Mouse (Mus musculus) lung, postnatal 25 days (tissue): ENCODE measurements around the gene Tuft1.
"Not testable (repeated sequence)": the region's sequence is repeated elsewhere in the genome, so short reads cannot be mapped to it uniquely, and the experiment has no call there.

ENCODE experiments used
- DNase-seq: peaks from one replicate; pipeline ENCODE4 v3.0.0; 2022; ENCODE audit warnings: low spot score

Tuft1 gene

GRCm38 (mm10) chr3:94659142-94659748, 573 bp upstream of the Tuft1 start:
- DNase-seq, result peak; percentile 57

- DNase-seq, result not testable (repeated sequence)
Measured at GRCm38 (mm10) chr3:94657852-94658739, 576 bp downstream of the Tuft1 start.

DNA sequence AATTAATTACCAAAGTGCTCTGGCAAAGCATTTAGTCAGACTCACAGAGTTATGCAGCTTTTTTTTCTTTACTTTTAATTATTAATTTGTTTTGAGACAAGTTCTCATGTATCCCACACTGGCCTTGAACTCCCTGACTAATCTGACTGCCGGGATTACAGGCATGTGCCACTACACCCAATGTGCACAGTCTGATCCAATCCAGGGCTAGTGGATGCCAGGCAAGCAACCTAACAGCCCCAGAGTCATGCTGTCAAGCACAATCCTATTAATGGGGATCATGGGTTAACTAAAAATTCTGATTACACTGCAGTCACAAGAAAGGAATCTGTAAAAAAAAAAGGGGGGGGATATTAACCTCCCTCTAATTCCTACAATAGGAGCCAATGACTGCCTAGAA, 4.7 kb downstream of the Tuft1 start:
- DNase-seq, result not testable (repeated sequence)

DNA sequence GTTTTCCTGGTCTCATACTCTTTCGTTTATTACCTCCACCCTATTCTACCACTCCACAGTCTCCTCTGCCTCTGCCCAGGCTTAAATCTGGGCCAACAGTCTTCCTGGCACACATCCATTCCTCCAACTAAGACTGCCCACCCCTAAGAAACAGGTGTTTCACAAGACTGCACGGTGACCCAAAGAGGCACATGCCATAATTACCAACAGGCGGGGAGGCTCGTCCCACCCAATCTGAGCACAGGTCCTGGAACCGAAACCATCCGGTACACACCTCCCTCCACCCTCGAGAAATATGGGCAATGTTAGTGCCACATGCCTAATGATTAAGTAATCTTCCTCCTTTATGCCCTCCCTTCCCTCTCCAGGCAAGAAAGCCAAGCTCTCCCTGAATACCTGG, 8.3 kb downstream of the Tuft1 start:
- DNase-seq, result peak; percentile 90

DNA sequence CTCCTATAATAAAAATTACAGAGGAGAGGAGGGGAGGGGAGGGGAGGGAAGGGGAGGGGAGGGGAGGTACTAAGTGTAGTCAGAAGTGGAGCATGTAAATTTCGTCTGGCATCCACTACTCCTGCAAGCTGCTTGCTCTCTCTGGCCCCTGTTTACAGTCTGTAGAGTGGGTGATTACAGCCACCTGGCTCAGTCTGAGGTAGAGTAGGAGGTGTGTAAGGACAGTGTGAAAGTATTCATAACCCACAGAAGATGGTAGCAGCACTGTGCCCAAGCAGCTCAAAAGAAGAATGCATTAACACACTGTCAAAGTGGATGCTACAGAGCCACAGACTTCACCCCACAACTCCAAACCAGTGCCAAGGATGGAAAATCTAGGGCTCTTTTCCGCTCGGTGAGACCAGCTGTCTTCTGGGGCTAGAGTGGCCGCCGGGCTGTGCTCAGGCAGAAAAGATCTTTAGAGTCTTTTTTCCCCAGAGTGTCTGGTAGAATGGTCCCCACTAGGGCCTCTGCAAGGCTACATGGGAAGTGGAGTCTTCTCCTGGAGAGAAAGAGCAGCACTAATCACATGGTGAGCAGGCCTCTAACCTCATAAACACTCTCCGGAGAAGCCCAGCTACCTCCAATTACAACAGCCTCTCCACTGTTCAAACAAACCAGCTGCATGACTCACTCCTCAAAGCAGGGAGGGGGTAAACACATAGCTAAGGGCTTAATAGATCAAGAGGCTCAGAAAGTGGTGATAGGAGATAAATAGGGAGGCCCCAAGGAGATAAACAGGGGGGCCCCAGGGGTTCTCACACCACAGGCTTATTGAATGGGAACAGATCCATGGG, 9.7 kb downstream of the Tuft1 start:
- DNase-seq, result peak; percentile 86

- not testable (repeated sequence) for DNase-seq
Measured at GRCm38 (mm10) chr3:94642495-94643162, 16.0 kb downstream of the Tuft1 start, which contains the start of gene Gm10972. Gene Gm10972 (plus strand): TSS chr3:94643112.

DNA sequence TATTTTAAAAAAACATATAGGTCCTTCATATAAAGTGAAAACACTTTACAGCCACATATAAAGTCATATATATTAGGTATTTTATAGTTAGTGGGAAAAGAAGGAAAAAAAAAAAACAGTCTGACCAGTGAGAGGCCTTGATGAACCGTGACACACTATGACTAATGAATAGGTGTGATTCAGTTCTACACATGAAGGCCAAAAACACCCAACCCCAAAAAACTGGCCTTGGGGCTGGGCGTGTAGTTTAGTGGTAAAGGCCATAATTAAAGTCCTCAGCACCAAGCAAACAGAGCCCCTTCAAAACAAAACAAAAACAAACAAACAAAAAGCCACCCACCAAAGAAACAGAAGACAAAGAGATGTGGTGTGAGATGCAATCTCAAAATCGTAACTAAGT, 28.8 kb downstream of the Tuft1 start:
- DNase-seq, result no peak

DNA sequence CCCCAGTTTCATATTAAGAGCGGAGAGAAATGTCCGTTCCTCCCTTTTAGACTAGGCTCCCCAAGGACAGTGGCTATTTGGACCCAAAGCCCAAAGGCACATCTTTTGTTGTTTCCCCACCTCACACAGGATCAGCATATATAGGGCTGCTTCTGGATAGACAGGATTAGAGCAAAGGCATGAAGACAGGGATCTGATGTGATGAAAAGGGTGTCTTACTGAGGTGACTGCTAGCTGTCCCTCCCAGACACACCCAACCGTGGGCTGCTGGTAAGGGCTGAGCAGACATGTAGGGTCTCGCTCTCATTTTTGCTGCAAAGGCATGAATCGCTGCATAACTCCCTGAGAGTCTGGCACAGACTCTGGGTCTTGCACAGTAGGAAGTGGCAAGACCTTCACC, 30.0 kb downstream of the Tuft1 start:
- no peak for DNase-seq

DNA sequence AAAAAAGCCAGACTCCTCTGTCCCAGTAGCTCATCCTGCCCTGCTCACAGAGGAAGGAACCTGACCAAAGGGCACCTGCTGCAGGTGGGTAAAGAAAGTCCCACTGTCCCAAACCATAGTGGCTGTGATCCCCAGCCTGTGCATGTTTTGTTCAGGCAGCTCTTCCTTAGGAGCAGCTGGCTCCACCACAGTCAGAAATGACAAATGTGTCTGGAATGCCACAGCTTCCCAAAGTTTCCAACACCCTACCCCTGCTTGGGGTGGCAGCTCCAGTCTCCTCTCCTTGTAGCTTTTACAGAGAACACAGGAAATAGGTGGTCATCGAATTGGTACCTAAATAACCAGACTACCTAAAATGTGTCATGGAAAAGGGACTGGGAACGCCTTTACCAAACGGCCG, 34.4 kb downstream of the Tuft1 start:
- DNase-seq, result no peak

GRCm38 (mm10) chr3:94622550-94622949, 36.1 kb downstream of the Tuft1 start:
- DNase-seq, result no peak

DNA sequence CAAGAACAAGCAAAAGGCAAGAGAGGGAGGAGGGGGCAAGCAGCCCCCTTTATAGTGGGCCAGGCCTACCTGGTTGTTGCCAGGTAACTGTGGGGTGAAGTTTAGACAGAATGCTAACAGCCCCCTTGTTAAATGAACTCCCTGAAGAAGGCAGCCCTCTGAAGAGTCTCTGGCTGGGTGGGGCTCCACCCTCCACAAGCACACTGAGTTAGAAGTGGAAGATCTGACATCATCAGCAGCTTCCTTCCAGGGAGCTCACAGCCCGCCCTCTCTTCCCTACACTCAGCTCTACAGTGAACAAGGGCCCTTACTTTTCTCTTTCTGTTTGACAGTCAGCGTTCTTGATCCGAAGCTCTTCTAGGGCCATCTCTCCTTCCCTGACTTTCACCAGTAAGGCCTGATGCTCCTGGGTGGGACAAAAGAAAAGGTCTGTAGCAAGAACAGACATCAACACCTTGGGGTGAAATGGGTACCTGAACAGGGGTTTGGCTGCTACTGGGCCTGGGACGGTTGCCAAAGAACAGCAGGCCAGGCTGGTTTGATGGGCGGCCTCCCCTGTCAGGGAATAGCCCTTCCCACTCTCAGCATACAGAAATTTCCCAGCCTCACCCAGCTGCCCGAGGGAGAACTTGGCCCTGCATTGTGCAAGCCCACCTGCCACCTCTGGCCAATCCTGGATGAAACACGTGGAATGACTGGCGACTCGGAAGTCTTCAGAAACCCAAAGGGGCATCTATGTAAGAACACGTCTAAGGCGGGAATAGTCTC, 36.7 kb downstream of the Tuft1 start:
- peak; percentile 74 for DNase-seq

DNA sequence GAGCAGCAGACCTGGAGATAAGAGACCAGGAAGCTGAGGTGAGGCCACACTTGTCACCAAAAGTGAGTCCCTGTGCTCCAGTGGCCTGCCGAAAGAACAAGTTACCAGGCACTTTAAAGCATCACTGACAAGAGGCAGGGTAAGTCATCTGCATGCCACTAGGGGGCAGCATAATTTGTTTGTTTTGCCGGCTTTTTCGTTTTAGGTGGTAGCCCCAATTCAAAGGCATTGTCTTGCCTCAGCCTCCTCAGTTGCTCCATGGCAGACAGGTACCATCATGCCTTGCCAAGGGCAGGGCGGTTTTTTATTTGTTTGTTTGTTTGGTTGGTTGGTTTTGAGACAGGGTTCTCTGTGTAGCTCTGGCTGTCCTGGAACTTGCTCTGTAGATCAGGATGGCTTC, 42.0 kb downstream of the Tuft1 start:
- DNase-seq, result peak; percentile 50

- DNase-seq, result peak; percentile 51
Measured at GRCm38 (mm10) chr3:94613258-94613878, 45.3 kb downstream of the Tuft1 start.

DNA sequence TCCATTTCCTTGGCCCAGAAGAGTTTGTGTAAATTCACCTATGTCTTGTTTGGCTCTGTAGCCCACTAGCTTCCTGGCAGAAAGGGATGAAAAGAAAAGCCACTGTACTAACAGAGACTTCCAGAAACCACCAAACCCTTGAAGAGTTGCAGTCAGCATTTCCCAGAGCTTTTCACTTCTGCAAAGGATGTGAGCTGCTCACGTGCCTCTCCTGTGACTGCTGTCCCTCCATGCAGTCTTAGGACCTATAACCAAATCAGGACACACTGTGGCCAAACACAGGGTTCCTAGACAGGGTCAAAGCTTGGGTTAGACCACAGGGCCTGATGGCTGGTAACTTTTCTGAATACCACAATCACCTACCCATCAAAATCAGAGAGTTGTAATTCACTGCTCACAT, 46.4 kb downstream of the Tuft1 start:
- no peak for DNase-seq

GRCm38 (mm10) chr3:94611834-94612233, 46.8 kb downstream of the Tuft1 start:
- DNase-seq, result no peak

DNA sequence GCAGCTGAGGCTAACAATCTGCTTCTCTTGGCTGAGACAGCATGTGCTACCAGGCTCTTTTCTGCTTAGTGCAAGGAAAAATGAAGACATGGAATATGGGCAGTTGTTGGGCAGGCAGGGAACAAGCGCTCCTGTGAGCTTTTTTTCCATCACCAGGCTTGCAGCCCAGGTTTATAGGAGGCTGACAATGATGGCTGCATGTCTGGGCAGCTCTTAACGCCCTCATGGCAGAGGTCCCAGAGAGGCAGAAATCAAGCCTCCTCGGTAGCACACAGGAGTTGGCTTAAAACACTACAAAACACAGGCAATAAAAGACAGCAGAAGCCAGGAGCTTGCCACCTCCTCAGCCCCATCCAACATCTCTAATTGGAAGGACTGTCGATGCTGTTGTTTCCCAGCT, 47.3 kb downstream of the Tuft1 start:
- DNase-seq, result no peak

DNA sequence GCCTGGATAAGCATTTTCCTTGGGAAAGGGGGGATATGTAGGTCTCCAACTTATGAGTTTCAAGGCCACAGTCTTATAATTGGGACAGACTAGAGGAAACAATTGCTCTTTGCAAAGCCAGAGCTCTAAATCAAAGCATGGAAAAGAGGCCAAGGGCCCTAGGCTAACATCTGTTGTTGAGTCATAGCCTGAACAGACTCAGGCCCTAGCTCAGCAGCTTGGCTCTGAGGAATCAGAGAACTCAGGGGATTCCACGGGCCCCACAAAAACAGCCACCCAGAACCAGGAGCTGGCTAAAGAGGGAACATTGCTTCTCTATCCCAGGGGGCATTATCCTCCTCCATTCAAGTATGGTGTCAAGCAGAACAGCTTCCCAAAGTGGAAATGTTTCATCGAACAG, 48.1 kb downstream of the Tuft1 start:
- DNase-seq, result no peak

DNA sequence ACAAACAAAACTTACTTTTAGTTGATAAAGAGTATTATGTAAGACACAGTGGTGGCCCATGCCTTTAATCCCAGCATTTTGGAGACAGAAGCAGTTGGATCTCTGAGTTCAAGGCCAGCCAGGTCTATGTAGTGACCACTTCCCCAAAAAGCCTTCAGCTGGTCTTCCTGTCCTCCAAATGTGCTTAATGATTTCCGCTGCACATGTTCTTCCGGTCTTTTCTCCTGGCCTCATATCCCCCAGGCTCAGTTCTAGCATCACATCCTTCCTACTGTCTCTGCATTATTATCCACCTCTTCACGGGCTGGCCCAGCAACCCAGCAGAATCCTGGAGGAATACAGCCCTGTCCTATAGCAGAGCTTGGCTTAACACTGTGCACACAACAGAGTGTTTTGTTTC, 49.1 kb downstream of the Tuft1 start:
- no peak for DNase-seq

GRCm38 (mm10) chr3:94601959-94602358, 56.7 kb downstream of the Tuft1 start:
- DNase-seq, result peak; percentile 57

- no peak for DNase-seq
Measured at GRCm38 (mm10) chr3:94597224-94597779, 61.4 kb downstream of the Tuft1 start.
